Mouse (Mus musculus): ENCODE data around the gene Vmn1r223.
"Not testable (repeated sequence)": the region's sequence is repeated elsewhere in the genome, so short reads cannot be mapped to it uniquely, and the experiment has no call there.

- TF ChIP-seq CTCF (IDR thresholded peaks at IDR 0.05; ENCODE audit: low read depth, low read length); GATA1 (IDR thresholded peaks at IDR 0.05; ENCODE audit: borderline replicate concordance, low read length); TAL1 (conservative IDR thresholded peaks at IDR 0.05; ENCODE audit: low read depth, low read length); POLR2AphosphoS5 (IDR thresholded peaks at IDR 0.05; ENCODE audit: insufficient replicate concordance, low read depth, low read length); GATA2 (IDR thresholded peaks at IDR 0.05; ENCODE audit: borderline replicate concordance, low read depth, low read length): not testable (repeated sequence)
Measured at GRCm38 (mm10) chr13:23268606-23269005, 21.7 kb downstream of the Vmn1r223 start.

Data from G1E (cell line).